Mouse (Mus musculus) kidney, adult 2 months (tissue): ENCODE results near the gene Enthd1. TPM values are rescaled to one million over a fixed set of nuclear protein-coding genes. Genes with fewer than 3 reads are reported as not detected.

Experiments used
- DNase-seq: peaks from one replicate; pipeline ENCODE4 v3.0.0; 2021
- H3K27ac ChIP-seq: fragments of 200-500 bp; 2 replicates; pipeline ENCODE4 v1.5.1; 2012; ENCODE audit warnings: low read depth, low read length, control low read depth, inconsistent platforms; ENCODE audit not compliant: insufficient read depth
- H3K27me3 ChIP-seq: fragments of 200-500 bp; replicated peaks from 2 replicates; pipeline ENCODE4 v1.6.1; 2012; ENCODE audit warnings: mild to moderate bottlenecking, moderate library complexity, low read length, inconsistent platforms; ENCODE audit not compliant: control insufficient read depth, insufficient read depth
- H3K36me3 ChIP-seq: fragments of 200-500 bp; 2 replicates; pipeline ENCODE4 v1.6.1; 2012; ENCODE audit warnings: mild to moderate bottlenecking, moderate library complexity, low read length, inconsistent platforms; ENCODE audit not compliant: control insufficient read depth, insufficient read depth
- H3K4me1 ChIP-seq: fragments of 200-500 bp; 2 replicates; pipeline ENCODE4 v1.6.1; 2011; ENCODE audit warnings: low read length; ENCODE audit not compliant: control insufficient read depth, insufficient read depth
- H3K4me3 ChIP-seq: fragments of 200-500 bp; 2 replicates; pipeline ENCODE4 v1.5.1; 2011; ENCODE audit warnings: mild to moderate bottlenecking, low read depth, low read length, control low read depth; ENCODE audit not compliant: insufficient read depth
- CTCF ChIP-seq: fragments of 200-500 bp; conservative IDR thresholded peaks from 2 replicates; pipeline ENCODE4 v1.5.1; 2011; ENCODE audit warnings: low read depth, mild to moderate bottlenecking, control low read depth, low read length, moderate library complexity, mixed read lengths; ENCODE audit not compliant: insufficient read depth, insufficient read length
- POLR2A ChIP-seq: fragments of 200-500 bp; IDR thresholded peaks from one replicate; pipeline ENCODE4 v1.6.1; 2011; ENCODE audit warnings: low read depth, low read length, control low read depth
- WGBS: fragments of 180-500 bp; shearing (Covaris S2); methylation state at CpG from one replicate; pipeline ENCODE4 v1.1.7; 2018; 5-methylcytosine and 5-hydroxymethylcytosine counted together
- polyA plus RNA-seq: library from polyadenylated mRNA; depleted of rRNA; stranded (reverse); fragments of >200 nt; gene quantifications from 2 replicates; pipeline ENCODE4 v1.2.3, GENCODE M21; 2012

The Enthd1 gene
- polyA plus RNA-seq, 1 experiment, result not detected

DNA sequence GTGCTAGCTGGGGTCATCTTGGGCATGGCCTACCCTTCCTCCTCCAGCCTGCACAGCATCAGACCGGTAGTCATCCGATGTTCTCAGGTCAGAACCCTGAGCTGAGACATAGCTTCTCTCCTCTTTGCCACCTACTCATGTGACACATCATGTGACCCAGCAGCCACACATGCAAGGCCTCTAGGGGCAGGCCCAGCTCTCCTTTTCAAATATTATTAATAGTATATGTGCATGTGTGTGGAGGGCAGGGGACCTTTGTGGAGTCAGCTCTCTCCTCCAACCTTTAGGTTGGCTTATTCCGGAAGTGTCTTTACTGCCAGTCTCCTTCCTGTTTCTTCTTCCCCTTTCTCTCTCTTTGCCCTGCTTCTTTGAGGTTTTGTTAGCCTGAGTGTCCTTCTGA is 107.0 kb downstream of the Enthd1 start:
- Histone ChIP-seq H3K4me3 (no peak overlapping the region), H3K4me1 (no peaks in the 10 kb centered on the region), H3K36me3 (no peaks in the 10 kb centered on the region), H3K27ac (no peak overlapping the region), H3K27me3 (no peaks in the 10 kb centered on the region)
- DNase-seq, result no peak
- TF ChIP-seq CTCF (no peak), POLR2A (no peak)
- WGBS, result 70% methylated on average over 3 of the region's 3 CpGs

DNA sequence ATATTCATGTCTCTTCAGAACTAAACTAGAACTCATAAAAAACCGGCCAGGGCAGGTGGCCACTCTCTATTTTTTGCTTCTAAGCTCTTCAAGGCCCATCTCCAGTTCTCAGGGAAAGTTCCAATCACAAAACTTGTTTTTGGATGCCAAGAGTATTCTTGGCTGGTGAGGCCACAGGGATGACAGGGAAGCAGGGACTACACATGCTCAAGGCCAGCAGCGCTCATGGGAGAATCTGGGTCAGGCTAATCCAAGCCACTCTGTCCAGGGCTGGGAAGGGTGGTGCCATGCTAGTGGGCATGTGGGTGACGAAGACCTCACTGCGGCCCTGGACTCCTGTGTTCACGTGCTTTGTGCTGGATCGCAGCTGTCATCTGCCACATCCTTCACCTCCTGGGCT is 110.5 kb downstream of the Enthd1 start:
- 82% methylated on average over 6 of the region's 6 CpGs for WGBS
- Histone ChIP-seq H3K4me3 (no peak overlapping the region), H3K4me1 (no peaks in the 10 kb centered on the region), H3K36me3 (no peaks in the 10 kb centered on the region), H3K27me3 (no peaks in the 10 kb centered on the region), H3K27ac (no peak overlapping the region)
- no peak for DNase-seq
- no peak for TF ChIP-seq POLR2A

DNA sequence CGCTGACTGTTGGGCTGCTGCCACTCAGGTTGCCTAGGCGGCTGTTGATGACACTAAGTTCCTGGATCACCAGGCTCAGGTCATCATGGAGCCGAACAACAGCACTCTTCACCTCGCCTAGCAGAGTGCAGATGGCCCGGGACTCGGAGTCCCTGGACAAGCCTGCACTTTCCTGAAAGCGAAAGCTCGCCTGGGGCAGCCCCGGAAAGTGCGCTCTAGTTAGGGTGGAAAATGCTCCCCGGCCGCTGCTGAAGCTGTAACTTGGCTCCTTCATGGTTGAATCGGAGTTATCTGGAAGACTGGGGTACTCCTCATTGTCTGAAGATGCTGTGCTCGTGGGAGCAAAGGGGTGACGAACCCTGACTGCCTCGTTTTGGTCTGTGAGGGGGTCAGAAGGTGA is 112.5 kb downstream of the Enthd1 start:
- no peak overlapping the region for H3K27ac ChIP-seq
- no peak overlapping the region for H3K4me3 ChIP-seq
- 59% methylated on average over 16 of the region's 16 CpGs for WGBS
- H3K27me3 ChIP-seq, result no peaks in the 10 kb centered on the region
- H3K36me3 ChIP-seq, result no peaks in the 10 kb centered on the region
- no peak for TF ChIP-seq POLR2A
- no peak for TF ChIP-seq CTCF
- DNase-seq, result no peak
- H3K4me1 ChIP-seq, result no peaks in the 10 kb centered on the region

DNA sequence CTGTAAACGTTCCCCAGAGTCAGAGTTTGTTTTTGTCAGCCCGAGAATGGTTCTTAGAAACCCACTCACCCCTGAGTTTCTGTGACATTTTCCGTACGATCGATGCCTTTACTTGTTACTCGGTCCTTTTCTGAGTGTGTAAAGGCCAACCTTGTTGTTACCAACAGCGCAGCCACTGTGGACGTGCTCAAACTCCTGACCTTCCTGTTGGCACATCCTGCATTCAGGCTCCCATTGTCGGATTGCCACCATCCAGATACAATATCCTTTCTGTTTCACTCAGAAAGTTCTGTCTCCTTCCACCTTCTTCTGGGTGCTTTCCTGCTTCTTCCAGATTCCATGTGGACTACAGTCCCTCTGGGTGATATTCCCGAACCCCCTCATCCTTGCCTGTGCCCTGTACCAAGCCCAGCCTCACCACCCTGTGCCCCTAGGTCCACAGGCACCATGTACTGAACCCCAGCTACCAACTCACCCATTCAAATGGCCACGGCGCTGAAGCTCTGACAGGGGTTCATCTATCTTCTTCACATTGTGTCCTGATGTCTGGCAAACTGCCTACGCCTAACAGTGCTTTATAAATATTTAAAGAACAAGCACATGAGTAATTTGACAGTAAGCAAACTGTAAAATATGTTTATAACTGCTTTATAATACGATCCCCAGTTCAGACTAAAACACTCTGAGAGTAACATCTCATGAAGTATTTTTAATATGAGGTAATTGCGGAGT is 118.8 kb downstream of the Enthd1 start:
- TF ChIP-seq POLR2A (no peak), CTCF (no peak)
- 71% methylated on average over 15 of the region's 15 CpGs for WGBS
- Histone ChIP-seq H3K4me1 (no peaks in the 10 kb centered on the region), H3K27ac (no peak overlapping the region), H3K4me3 (no peak overlapping the region), H3K36me3 (no peaks in the 10 kb centered on the region), H3K27me3 (no peaks in the 10 kb centered on the region)
- no peak for DNase-seq

DNA sequence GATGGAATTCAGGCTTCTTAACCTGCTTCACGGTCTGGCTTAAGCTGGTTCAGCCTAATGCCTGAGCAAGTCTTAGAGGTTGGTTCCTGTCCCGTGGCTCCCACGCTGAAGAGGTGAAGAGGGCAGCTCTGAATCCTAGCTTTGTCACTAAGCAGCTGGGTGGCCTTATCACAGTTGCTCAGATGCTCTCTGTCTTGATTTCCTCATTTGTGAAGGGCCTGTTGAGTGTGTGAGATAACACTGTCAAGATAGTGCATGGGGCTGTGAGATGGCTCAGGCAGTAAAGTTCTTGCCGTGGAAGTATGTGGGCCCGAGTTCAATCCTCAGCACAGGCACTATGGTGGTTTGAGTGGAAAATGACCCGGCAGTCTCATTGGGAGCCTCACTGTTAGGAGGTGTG is 124.8 kb downstream of the Enthd1 start:
- DNase-seq, result no peak
- H3K4me1 ChIP-seq, result peaks cover 5% of the 10 kb centered on the region; the same call in 1 of the 2 replicates
- H3K36me3 ChIP-seq, result no peaks in the 10 kb centered on the region
- no peaks in the 10 kb centered on the region for H3K27me3 ChIP-seq
- H3K27ac ChIP-seq, result no peak overlapping the region
- no peak overlapping the region for H3K4me3 ChIP-seq
- 74% methylated on average over 6 of the region's 6 CpGs for WGBS
- TF ChIP-seq CTCF (no peak), POLR2A (no peak)

DNA sequence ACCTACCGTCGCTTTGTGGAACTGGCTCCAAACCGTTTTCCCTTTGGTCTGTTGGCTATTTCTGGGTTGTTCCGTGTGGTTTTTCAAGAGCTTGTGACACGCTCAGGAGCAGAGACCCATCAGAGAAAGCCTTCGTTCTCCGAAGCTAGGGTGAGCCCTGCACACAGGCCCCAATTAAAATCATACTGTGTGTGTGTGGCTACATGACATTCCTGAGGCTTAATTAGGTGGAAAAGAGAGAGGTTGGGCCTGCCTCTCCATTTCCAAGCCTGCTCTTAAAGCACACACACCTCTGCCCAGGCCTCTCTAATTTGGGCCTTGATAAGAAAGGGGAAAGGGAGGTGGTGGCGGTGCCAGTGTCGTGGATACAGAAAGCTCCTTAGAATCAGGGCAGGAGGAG is 126.5 kb downstream of the Enthd1 start:
- DNase-seq, result peak; percentile 59
- Histone ChIP-seq H3K27ac (peak overlapping the region; percentile 48), H3K36me3 (no peaks in the 10 kb centered on the region), H3K27me3 (no peaks in the 10 kb centered on the region), H3K4me1 (peaks cover 5% of the 10 kb centered on the region; the same call in 1 of the 2 replicates), H3K4me3 (peak overlapping the region; percentile 14; the same call in 1 of the 2 replicates)
- WGBS, result 48% methylated on average over 9 of the region's 9 CpGs
- no peak for TF ChIP-seq POLR2A
- TF ChIP-seq CTCF, result no peak

DNA sequence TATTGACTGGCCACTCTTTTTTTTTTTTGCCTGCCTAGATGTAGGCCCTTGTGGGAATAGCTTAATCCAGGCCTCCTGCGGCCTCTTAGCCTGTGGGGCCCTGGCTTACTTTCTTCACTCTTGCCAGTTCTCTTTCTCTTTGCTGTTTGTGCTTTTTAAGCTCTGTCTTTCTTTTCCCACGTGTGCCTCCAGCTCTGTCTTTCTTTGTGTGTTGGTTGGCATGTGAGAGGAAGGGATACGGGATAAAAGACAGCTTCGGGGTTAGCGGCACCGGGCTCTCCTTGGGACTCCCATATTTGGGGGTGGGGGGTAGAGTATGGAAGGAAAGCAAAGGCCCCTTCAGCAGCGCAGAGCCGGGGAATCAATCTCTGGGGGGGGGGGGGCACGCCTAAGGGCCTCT is 127.0 kb downstream of the Enthd1 start:
- no peak for DNase-seq
- no peak overlapping the region; the same call in 1 of the 2 replicates for H3K27ac ChIP-seq
- no peaks in the 10 kb centered on the region for H3K27me3 ChIP-seq
- H3K36me3 ChIP-seq, result no peaks in the 10 kb centered on the region
- H3K4me1 ChIP-seq, result peaks cover 5% of the 10 kb centered on the region; the same call in 1 of the 2 replicates
- H3K4me3 ChIP-seq, result no peak overlapping the region
- WGBS, result 66% methylated on average over 9 of the region's 9 CpGs
- TF ChIP-seq POLR2A (no peak), CTCF (no peak)

DNA sequence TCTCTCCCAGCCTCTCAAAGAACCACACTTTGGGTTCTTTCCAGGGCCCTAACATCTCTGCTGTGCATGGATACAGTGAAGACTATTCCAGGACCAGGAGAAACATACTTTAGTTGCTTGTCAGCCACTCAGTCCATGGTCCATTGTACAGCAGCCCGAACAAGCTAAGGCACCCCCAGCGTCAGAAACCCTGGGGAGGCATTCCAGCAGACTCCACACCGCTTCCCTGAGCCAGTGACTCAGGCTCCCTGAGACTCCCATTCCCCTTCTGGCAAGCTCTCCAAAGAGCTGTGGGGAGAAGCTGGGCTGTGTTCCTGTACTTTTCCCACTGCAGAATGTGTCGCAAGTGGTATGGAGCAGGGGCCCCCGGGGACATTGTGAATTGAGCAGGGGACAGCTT is 128.0 kb downstream of the Enthd1 start:
- no peaks in the 10 kb centered on the region for H3K27me3 ChIP-seq
- H3K36me3 ChIP-seq, result no peaks in the 10 kb centered on the region
- no peak overlapping the region for H3K4me3 ChIP-seq
- TF ChIP-seq POLR2A, result no peak
- DNase-seq, result no peak
- H3K27ac ChIP-seq, result no peak overlapping the region
- H3K4me1 ChIP-seq, result peaks cover 5% of the 10 kb centered on the region; the same call in 1 of the 2 replicates
- WGBS, result 59% methylated on average over 5 of the region's 5 CpGs
